Mouse (Mus musculus): Measurements from ENCODE around the gene Aldh1a1.

GRCm38 (mm10) chr19:20677697-20678355 lies 185.3 kb downstream of the Aldh1a1 start:
- no peak for TF ChIP-seq CTCF (IDR thresholded peaks at IDR 0.05; ENCODE audit: borderline replicate concordance, extremely low read depth, insufficient read depth, insufficient read length)
- TF ChIP-seq POLR2A (IDR thresholded peaks at IDR 0.05; ENCODE audit: borderline replicate concordance, extremely low read depth, insufficient read depth, insufficient read length, poor library complexity, severe bottlenecking), result no peak
